Mouse (Mus musculus): Measurements from ENCODE around the gene Znrd1as.

- TF ChIP-seq FLI1 (IDR thresholded peaks at IDR 0.05; ENCODE audit: low read length) (no peak), GATA1 (IDR thresholded peaks at IDR 0.05; ENCODE audit: borderline replicate concordance, low read length) (no peak)
Observed at GRCm38 (mm10) chr17:36981221-36981813, 22.9 kb downstream of the Znrd1as start, which contains the start of gene 2410137M14Rik.
